Mouse (Mus musculus): Measurements from ENCODE around the gene Tbx21.

Tbx21 gene

GRCm38 (mm10) chr11:97114671-97115601, at the start of gene Tbx21:
Tbx21 (minus strand) TSS chr11:97115331.
- TF ChIP-seq GATA4 (IDR thresholded peaks at IDR 0.05; ENCODE audit: insufficient replicate concordance, low read length), result no peak

- no peak for TF ChIP-seq GATA4 (IDR thresholded peaks at IDR 0.05; ENCODE audit: insufficient replicate concordance, low read length)
Measured at GRCm38 (mm10) chr11:97160341-97160740, 45.2 kb upstream of the Tbx21 start.

GRCm38 (mm10) chr11:97156999-97157398, 41.9 kb upstream of the Tbx21 start:
- TF ChIP-seq GATA4 (IDR thresholded peaks at IDR 0.05; ENCODE audit: insufficient replicate concordance, low read length), result no peak

GRCm38 (mm10) chr11:97152662-97153287, 37.6 kb upstream of the Tbx21 start:
- TF ChIP-seq GATA4 (IDR thresholded peaks at IDR 0.05; ENCODE audit: insufficient replicate concordance, low read length), result no peak

GRCm38 (mm10) chr11:97152023-97152426, 36.9 kb upstream of the Tbx21 start:
- no peak for TF ChIP-seq GATA4 (IDR thresholded peaks at IDR 0.05; ENCODE audit: insufficient replicate concordance, low read length)

GRCm38 (mm10) chr11:97151343-97151801, 36.2 kb upstream of the Tbx21 start, which contains the start of gene Tbkbp1:
Tbkbp1 (minus strand) TSS chr11:97151495.
- TF ChIP-seq GATA4 (IDR thresholded peaks at IDR 0.05; ENCODE audit: insufficient replicate concordance, low read length), result no peak

GRCm38 (mm10) chr11:97150411-97151330, 35.5 kb upstream of the Tbx21 start:
- no peak for TF ChIP-seq GATA4 (IDR thresholded peaks at IDR 0.05; ENCODE audit: insufficient replicate concordance, low read length)

GRCm38 (mm10) chr11:97149995-97150410, 34.9 kb upstream of the Tbx21 start:
- TF ChIP-seq GATA4 (IDR thresholded peaks at IDR 0.05; ENCODE audit: insufficient replicate concordance, low read length), result peak; percentile 57; the same call in 1 of the 2 replicates

GRCm38 (mm10) chr11:97149026-97149425, 33.9 kb upstream of the Tbx21 start:
- TF ChIP-seq GATA4 (IDR thresholded peaks at IDR 0.05; ENCODE audit: insufficient replicate concordance, low read length), result no peak

GRCm38 (mm10) chr11:97148591-97148990, 33.5 kb upstream of the Tbx21 start:
- TF ChIP-seq GATA4 (IDR thresholded peaks at IDR 0.05; ENCODE audit: insufficient replicate concordance, low read length), result no peak

GRCm38 (mm10) chr11:97147333-97147732, 32.2 kb upstream of the Tbx21 start:
- TF ChIP-seq GATA4 (IDR thresholded peaks at IDR 0.05; ENCODE audit: insufficient replicate concordance, low read length), result no peak

- no peak for TF ChIP-seq GATA4 (IDR thresholded peaks at IDR 0.05; ENCODE audit: insufficient replicate concordance, low read length)
Measured at GRCm38 (mm10) chr11:97146724-97147123, 31.6 kb upstream of the Tbx21 start.

GRCm38 (mm10) chr11:97145951-97146350, 30.8 kb upstream of the Tbx21 start:
- no peak for TF ChIP-seq GATA4 (IDR thresholded peaks at IDR 0.05; ENCODE audit: insufficient replicate concordance, low read length)

- TF ChIP-seq GATA4 (IDR thresholded peaks at IDR 0.05; ENCODE audit: insufficient replicate concordance, low read length), result no peak
Measured at GRCm38 (mm10) chr11:97145320-97145719, 30.2 kb upstream of the Tbx21 start.
